Mouse (Mus musculus) bone marrow macrophage, adult 2 months (primary cell): ENCODE data around the gene Sohlh2.

Experiments used
- CTCF ChIP-seq: IDR thresholded peaks from 2 replicates; pipeline ENCODE4 v1.5.1; 2012; ENCODE audit warnings: low read depth, mild to moderate bottlenecking, low read length, moderate library complexity
- POLR2A ChIP-seq: IDR thresholded peaks from 2 replicates; pipeline ENCODE4 v1.6.1; 2012; ENCODE audit warnings: mild to moderate bottlenecking, low read depth, low read length, borderline replicate concordance

- TF ChIP-seq POLR2A (no peak), CTCF (no peak)
These were observed 11.5 kb downstream of the Sohlh2 start for GRCm38 (mm10) chr3:55193351-55193750.
